Mouse (Mus musculus): Measurements from ENCODE around the gene Alox5ap. TPM values are rescaled to one million over a fixed set of nuclear protein-coding genes. Genes with fewer than 3 reads are reported as not detected.

The Alox5ap gene
- polyA plus RNA-seq (2015; fragmentation: Nextera tagmentation; extraction: Ambion mirVana) = 186 and 250 TPM in 2 replicates

GRCm38 (mm10) chr5:149264405-149264804, at the start of gene Alox5ap:
Gene Alox5ap, plus strand, starts transcription at chr5:149264767.

Other genes starting within 250 kb of the Alox5ap start
- gene Uspl1, start 80.4 kb upstream of the Alox5ap start, polyA plus RNA-seq (2015; fragmentation: Nextera tagmentation; extraction: Ambion mirVana) = 20.9 and 22.2 TPM in 2 replicates
- gene Hmgb1, start 80.3 kb upstream of the Alox5ap start, polyA plus RNA-seq (2015; fragmentation: Nextera tagmentation; extraction: Ambion mirVana) = 948 and 975 TPM in 2 replicates
- gene Medag, start 147.0 kb downstream of the Alox5ap start, polyA plus RNA-seq (2015; fragmentation: Nextera tagmentation; extraction: Ambion mirVana) = 1.4 and 1.6 TPM in 2 replicates
- 0.16 and 0.21 TPM in 2 replicates for gene Tex26, start 174.9 kb downstream of the Alox5ap start, polyA plus RNA-seq (2015; fragmentation: Nextera tagmentation; extraction: Ambion mirVana)

Measured in spleen, postnatal 0 days (tissue).